Mouse (Mus musculus) CH12.LX (cell line): ENCODE measurements at regions not wholly inside any gene's neighbourhood (a gene's known extent, or its start where the extent isn't known, plus 50 kb on each side); places are given as distances from the start of the nearest gene placed in this dataset.

Experiments
- CHD1 ChIP-seq: IDR thresholded peaks from 2 replicates; pipeline ENCODE4 v1.6.1; 2012; ENCODE audit warnings: low read depth, low read length, improper control_type of control experiment, inconsistent platforms
- CHD2 ChIP-seq: IDR thresholded peaks from 2 replicates; pipeline ENCODE4 v1.6.1; 2011; ENCODE audit warnings: low read length, improper control_type of control experiment
- CTCF ChIP-seq, 2 experiments: IDR thresholded peaks in 1 of 2; conservative IDR thresholded peaks in 1 of 2; 2 replicates each; pipeline ENCODE4 v1.5.1; 2011 to 2012; ENCODE audit warnings: low read depth in 2 of 2, low read length in 2 of 2, improper control_type of control experiment in 1 of 2, inconsistent platforms in 1 of 2, mild to moderate bottlenecking in 1 of 2, moderate library complexity in 1 of 2
- E2F4 ChIP-seq: IDR thresholded peaks from 2 replicates; pipeline ENCODE4 v1.6.1; 2011; ENCODE audit warnings: low read depth, low read length, improper control_type of control experiment; ENCODE audit not compliant: insufficient replicate concordance
- HCFC1 ChIP-seq: IDR thresholded peaks from 2 replicates; pipeline ENCODE4 v1.6.1; 2012; ENCODE audit warnings: low read depth, mild to moderate bottlenecking, inconsistent platforms, low read length, improper control_type of control experiment
- POLR2A ChIP-seq: IDR thresholded peaks from 2 replicates; pipeline ENCODE4 v1.6.1; 2011; ENCODE audit warnings: low read depth, mild to moderate bottlenecking, improper control_type of control experiment, low read length
- TBP ChIP-seq: conservative IDR thresholded peaks from 2 replicates; pipeline ENCODE4 v1.6.1; 2011; ENCODE audit warnings: low read depth, low read length, improper control_type of control experiment
- USF1 ChIP-seq: IDR thresholded peaks from 2 replicates; pipeline ENCODE4 v1.6.1; 2014; ENCODE audit warnings: low read depth, mild to moderate bottlenecking, inconsistent platforms, low read length, improper control_type of control experiment
- USF2 ChIP-seq: conservative IDR thresholded peaks from 2 replicates; pipeline ENCODE4 v1.6.1; 2011; ENCODE audit warnings: low read depth, low read length, improper control_type of control experiment
- ZC3H11A ChIP-seq: IDR thresholded peaks from 2 replicates; pipeline ENCODE4 v1.6.1; 2012; ENCODE audit warnings: low read depth, mild to moderate bottlenecking, inconsistent platforms, low read length, improper control_type of control experiment
- ZKSCAN1 ChIP-seq: IDR thresholded peaks from 2 replicates; pipeline ENCODE4 v1.6.1; 2012; ENCODE audit warnings: low read depth, inconsistent platforms, low read length, improper control_type of control experiment, borderline replicate concordance

GRCm38 (mm10) chr9:43659237-43659636 lies 84.5 kb upstream of the Nectin1 start:
- no peak for TF ChIP-seq E2F4
- no peak for TF ChIP-seq CTCF (conservative IDR thresholded peaks at IDR 0.05 in 1 of 2, IDR thresholded peaks at IDR 0.05 in 1 of 2; ENCODE audit: low read depth in 2 of 2, low read length in 2 of 2)
- TF ChIP-seq CHD1, result no peak
- TF ChIP-seq HCFC1, result no peak
- no peak for TF ChIP-seq ZKSCAN1
- TF ChIP-seq POLR2A, result no peak
- TF ChIP-seq CHD2, result no peak
- TF ChIP-seq ZC3H11A, result no peak
- TF ChIP-seq USF1, result no peak
- TF ChIP-seq USF2, result no peak
- TF ChIP-seq TBP, result no peak
